Mouse (Mus musculus) forebrain, embryonic 16.5 days (tissue): ENCODE data around the gene Tmeff1. TPM values are rescaled to one million over a fixed set of nuclear protein-coding genes. Genes with fewer than 3 reads are reported as not detected.

Experiments used
- ATAC-seq: fragments of 200-750 bp; cut with Nextera tagmentation; 2 replicates; pipeline ENCODE4 v1.8.0; 2017; ENCODE audit warnings: mild to moderate bottlenecking, moderate library complexity
- H3K27ac ChIP-seq: fragments of 300-500 bp; sonication (generic); 2 replicates; pipeline ENCODE4 v1.5.1; 2014; ENCODE audit warnings: low read length, control low read depth
- H3K27me3 ChIP-seq: fragments of 300-500 bp; sonication (generic); replicated peaks from 2 replicates; pipeline ENCODE4 v1.6.1; 2014; ENCODE audit warnings: low read length; ENCODE audit not compliant: control insufficient read depth, insufficient read depth
- H3K36me3 ChIP-seq: fragments of 300-500 bp; sonication (generic); 2 replicates; pipeline ENCODE4 v1.6.1; 2014; ENCODE audit not compliant: control insufficient read depth, insufficient read depth
- H3K4me1 ChIP-seq: fragments of 300-500 bp; sonication (generic); replicated peaks from 2 replicates; pipeline ENCODE4 v1.6.1; 2014; ENCODE audit warnings: low read length; ENCODE audit not compliant: control insufficient read depth, insufficient read depth
- H3K4me2 ChIP-seq: fragments of 300-500 bp; sonication (generic); 2 replicates; pipeline ENCODE4 v1.6.1; 2014; ENCODE audit warnings: mild to moderate bottlenecking, low read length, control low read depth
- H3K4me3 ChIP-seq: fragments of 300-500 bp; sonication (generic); replicated peaks from 2 replicates; pipeline ENCODE4 v1.5.1; 2014; ENCODE audit warnings: mild to moderate bottlenecking, low read length, control low read depth
- H3K9ac ChIP-seq: fragments of 300-500 bp; sonication (generic); replicated peaks from 2 replicates; pipeline ENCODE4 v1.6.1; 2014; ENCODE audit warnings: low read depth, low read length, control low read depth
- H3K9me3 ChIP-seq: fragments of 300-500 bp; sonication (generic); 2 replicates; pipeline ENCODE4 v1.6.1; 2016; ENCODE audit warnings: low read length; ENCODE audit not compliant: control insufficient read depth
- WGBS: fragments of 180-500 bp; shearing (Covaris S2); extraction: QIAGEN DNeasy Blood & Tissue Kit; methylation state at CpG from one replicate; pipeline ENCODE4 v1.1.7; 2014; 5-methylcytosine and 5-hydroxymethylcytosine counted together
- polyA plus RNA-seq: library from polyadenylated mRNA; unstranded; fragments of >200 nt; fragmentation: Nextera tagmentation; extraction: Ambion mirVana; gene quantifications from 2 replicates; pipeline ENCODE4 v1.2.1, GENCODE M21; 2015

The Tmeff1 gene
- polyA plus RNA-seq, 1 experiment from 2014 or later = 205 TPM

- Histone ChIP-seq H3K4me2 (no peak overlapping the region), H3K4me3 (no peak overlapping the region), H3K9ac (no peak overlapping the region), H3K27me3 (no peaks in the 10 kb centered on the region), H3K4me1 (peaks cover 59% of the 10 kb centered on the region), H3K36me3 (no peaks in the 10 kb centered on the region), H3K27ac (no peak overlapping the region), H3K9me3 (no peaks in the 10 kb centered on the region)
- WGBS = 72% methylated on average over 6 of the region's 6 CpGs
- ATAC-seq = no peak
These were observed 41.7 kb upstream of the Tmeff1 start for GRCm38 (mm10) chr4:48543071-48543865.

GRCm38 (mm10) chr4:48544141-48544540 lies 40.8 kb upstream of the Tmeff1 start:
- Histone ChIP-seq H3K9ac (no peak overlapping the region), H3K36me3 (no peaks in the 10 kb centered on the region), H3K27ac (no peak overlapping the region), H3K27me3 (no peaks in the 10 kb centered on the region), H3K4me2 (no peak overlapping the region), H3K4me1 (peaks cover 66% of the 10 kb centered on the region), H3K9me3 (no peaks in the 10 kb centered on the region), H3K4me3 (no peak overlapping the region)
- WGBS = 64% methylated on average over 8 of the region's 8 CpGs
- no peak for ATAC-seq

GRCm38 (mm10) chr4:48545966-48546365 lies 39.0 kb upstream of the Tmeff1 start:
- H3K4me2 ChIP-seq = no peak overlapping the region
- no peaks in the 10 kb centered on the region for H3K9me3 ChIP-seq
- peaks cover 63% of the 10 kb centered on the region for H3K4me1 ChIP-seq
- no peak for ATAC-seq
- H3K9ac ChIP-seq = no peak overlapping the region
- no peak overlapping the region for H3K4me3 ChIP-seq
- H3K27me3 ChIP-seq = no peaks in the 10 kb centered on the region
- H3K36me3 ChIP-seq = no peaks in the 10 kb centered on the region
- 40% methylated on average over 12 of the region's 12 CpGs for WGBS
- H3K27ac ChIP-seq = no peak overlapping the region

- H3K4me1 ChIP-seq = peaks cover 57% of the 10 kb centered on the region
- WGBS = 19% methylated on average over 9 of the region's 9 CpGs
- no peak overlapping the region for H3K4me3 ChIP-seq
- H3K27ac ChIP-seq = peak overlapping the region; percentile 34; the same call in 1 of the 2 replicates
- H3K9me3 ChIP-seq = no peaks in the 10 kb centered on the region
- H3K36me3 ChIP-seq = no peaks in the 10 kb centered on the region
- no peak overlapping the region for H3K4me2 ChIP-seq
- no peaks in the 10 kb centered on the region for H3K27me3 ChIP-seq
- H3K9ac ChIP-seq = peak overlapping the region; percentile 14
- ATAC-seq = peak; percentile 69
These were observed 38.1 kb upstream of the Tmeff1 start for GRCm38 (mm10) chr4:48546568-48547496.

GRCm38 (mm10) chr4:48548393-48549045 lies 36.5 kb upstream of the Tmeff1 start:
- H3K27me3 ChIP-seq = no peaks in the 10 kb centered on the region
- H3K4me2 ChIP-seq = no peak overlapping the region; the same call in 1 of the 2 replicates
- 0 out of 2 replicates have a peak overlapping the region, but pooled peaks have one; percentile 21 for H3K27ac ChIP-seq
- WGBS = 41% methylated on average over 5 of the region's 6 CpGs
- H3K9ac ChIP-seq = no peak overlapping the region
- ATAC-seq = peak; percentile 16; the same call in 1 of the 2 replicates
- H3K4me3 ChIP-seq = no peak overlapping the region
- H3K4me1 ChIP-seq = peaks cover 45% of the 10 kb centered on the region
- H3K9me3 ChIP-seq = no peaks in the 10 kb centered on the region
- H3K36me3 ChIP-seq = peaks cover 12% of the 10 kb centered on the region

GRCm38 (mm10) chr4:48549661-48550060 lies 35.3 kb upstream of the Tmeff1 start:
- H3K9me3 ChIP-seq = no peaks in the 10 kb centered on the region
- no peaks in the 10 kb centered on the region for H3K27me3 ChIP-seq
- no peak overlapping the region for H3K9ac ChIP-seq
- H3K36me3 ChIP-seq = peaks cover 19% of the 10 kb centered on the region
- 56% methylated on average over 5 of the region's 5 CpGs for WGBS
- H3K4me3 ChIP-seq = no peak overlapping the region
- no peak overlapping the region for H3K27ac ChIP-seq
- H3K4me1 ChIP-seq = peaks cover 38% of the 10 kb centered on the region
- no peak for ATAC-seq
- H3K4me2 ChIP-seq = no peak overlapping the region

- H3K9ac ChIP-seq = no peak overlapping the region
- no peaks in the 10 kb centered on the region for H3K9me3 ChIP-seq
- no peak overlapping the region for H3K4me2 ChIP-seq
- peaks cover 15% of the 10 kb centered on the region for H3K4me1 ChIP-seq
- no peaks in the 10 kb centered on the region for H3K27me3 ChIP-seq
- H3K4me3 ChIP-seq = no peak overlapping the region
- ATAC-seq = no peak
- H3K27ac ChIP-seq = no peak overlapping the region
- peaks cover 19% of the 10 kb centered on the region for H3K36me3 ChIP-seq
- WGBS = 87% methylated on average over 27 of the region's 27 CpGs
These were observed 32.4 kb upstream of the Tmeff1 start for GRCm38 (mm10) chr4:48552486-48553064.

- H3K4me3 ChIP-seq = no peak overlapping the region
- no peaks in the 10 kb centered on the region for H3K27me3 ChIP-seq
- H3K4me1 ChIP-seq = 0 out of 2 replicates have a peak, but pooled peaks cover 3% of the 10 kb centered on the region
- no peaks in the 10 kb centered on the region for H3K9me3 ChIP-seq
- peaks cover 19% of the 10 kb centered on the region for H3K36me3 ChIP-seq
- H3K4me2 ChIP-seq = no peak overlapping the region
- no peak for ATAC-seq
- no peak overlapping the region for H3K9ac ChIP-seq
- H3K27ac ChIP-seq = no peak overlapping the region
- 89% methylated on average over 7 of the region's 7 CpGs for WGBS
These were observed 30.8 kb upstream of the Tmeff1 start for GRCm38 (mm10) chr4:48554132-48554531.
